Mouse (Mus musculus) T-helper 1 cell (primary cell): Measurements from ENCODE around the gene Efcab2.

ENCODE experiments used
- in situ Hi-C: fragments of 300-600 bp; cut with MboI, MseI; formaldehyde crosslinking; loops from one replicate; pipeline ENCODE4 v1.15.1; 2025; ENCODE audit warnings: high pct_unique_total_duplicates

The Efcab2 gene

GRCm38 (mm10) chr1:178483854-178484253 lies 78.0 kb downstream of the Efcab2 start:
- in situ Hi-C loops, result no loop called here

GRCm38 (mm10) chr1:178485138-178485867 lies 79.4 kb downstream of the Efcab2 start:
- in situ Hi-C loops, result no loop called here

- in situ Hi-C loops, result no loop called here
These were observed 80.0 kb downstream of the Efcab2 start for GRCm38 (mm10) chr1:178485868-178486220.

- in situ Hi-C loops, result no loop called here
These were observed 80.9 kb downstream of the Efcab2 start for GRCm38 (mm10) chr1:178486828-178487227.

- in situ Hi-C loops, result no loop called here
These were observed 83.2 kb downstream of the Efcab2 start for GRCm38 (mm10) chr1:178489127-178489526.

- in situ Hi-C loops, result no loop called here
These were observed 85.8 kb downstream of the Efcab2 start for GRCm38 (mm10) chr1:178491733-178492132.

GRCm38 (mm10) chr1:178492493-178492892 lies 86.6 kb downstream of the Efcab2 start:
- in situ Hi-C loops, result no loop called here

GRCm38 (mm10) chr1:178496186-178496585 lies 90.3 kb downstream of the Efcab2 start:
- in situ Hi-C loops, result no loop called here

- in situ Hi-C loops, result no loop called here
These were observed 91.0 kb downstream of the Efcab2 start for GRCm38 (mm10) chr1:178496841-178497240.

GRCm38 (mm10) chr1:178506938-178507337 lies 101.1 kb downstream of the Efcab2 start:
- in situ Hi-C loops, result no loop called here

GRCm38 (mm10) chr1:178512323-178513031 lies 106.6 kb downstream of the Efcab2 start:
- in situ Hi-C loops, result no loop called here

GRCm38 (mm10) chr1:178513954-178514353 lies 108.1 kb downstream of the Efcab2 start:
- in situ Hi-C loops, result no loop called here

- in situ Hi-C loops, result no loop called here
These were observed 110.0 kb downstream of the Efcab2 start for GRCm38 (mm10) chr1:178515839-178516238.

GRCm38 (mm10) chr1:178522389-178522788 lies 116.5 kb downstream of the Efcab2 start:
- in situ Hi-C loops, result no loop called here

- in situ Hi-C loops, result no loop called here
These were observed 117.3 kb downstream of the Efcab2 start for GRCm38 (mm10) chr1:178523152-178523551.

GRCm38 (mm10) chr1:178527185-178527546 lies 121.3 kb downstream of the Efcab2 start:
- in situ Hi-C loops, result loop anchor here (5.0 kb wide), 2 partner anchors 620 to 950 kb away; no protein-coding TSS in a partner anchor

- in situ Hi-C loops, result loop anchor here (5.0 kb wide), 2 partner anchors 620 to 950 kb away; no protein-coding TSS in a partner anchor
These were observed 121.9 kb downstream of the Efcab2 start for GRCm38 (mm10) chr1:178527547-178528361.

- in situ Hi-C loops, result loop anchor here (5.0 kb wide), 2 partner anchors 619 to 949 kb away; no protein-coding TSS in a partner anchor
These were observed 122.8 kb downstream of the Efcab2 start, which contains the start of gene Kif26b for GRCm38 (mm10) chr1:178528431-178529351. TSS of gene Kif26b (plus strand) at chr1:178529125.

GRCm38 (mm10) chr1:178529512-178530300 lies 123.8 kb downstream of the Efcab2 start:
- in situ Hi-C loops, result loop anchor here (5.0 kb wide), 2 partner anchors 618 to 948 kb away; no protein-coding TSS in a partner anchor
